Mouse (Mus musculus): ENCODE measurements at regions not wholly inside any gene's neighbourhood (a gene's known extent, or its start where the extent isn't known, plus 50 kb on each side); places are given as distances from the start of the nearest gene placed in this dataset.

GRCm38 (mm10) chr7:136236391-136236790 is 520.2 kb upstream of the Mki67 start:
- TF ChIP-seq CTCF (IDR thresholded peaks at IDR 0.05) (no peak), EP300 (IDR thresholded peaks at IDR 0.05; ENCODE audit: insufficient read depth, low read depth, low read length) (no peak)
